Mouse (Mus musculus): ENCODE data around the gene Ctnnbip1.

DNA sequence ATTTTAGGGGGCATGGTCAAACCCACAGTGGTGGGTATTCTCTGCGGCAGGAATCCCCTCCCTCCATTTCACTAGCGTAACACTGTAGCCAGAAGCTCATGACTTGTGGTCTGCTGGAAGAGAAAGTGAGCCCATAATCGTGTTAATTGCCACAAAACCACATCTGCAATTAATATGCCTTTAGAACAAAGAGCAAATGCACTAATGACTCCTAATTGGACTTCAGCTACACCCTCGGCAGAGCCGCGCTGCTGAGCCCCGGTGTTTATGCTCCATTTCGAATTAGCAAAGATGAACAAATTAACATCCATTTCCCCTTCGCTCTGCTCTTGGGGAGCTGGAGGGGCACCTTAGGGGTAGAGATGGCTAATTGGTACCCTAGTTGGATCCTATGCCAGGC lies 58.0 kb downstream of the Ctnnbip1 start:
- no peak for TF ChIP-seq CTCF (IDR thresholded peaks at IDR 0.05; ENCODE audit: low read depth, low read length)
- no peak for TF ChIP-seq POLR2A (IDR thresholded peaks at IDR 0.05; ENCODE audit: extremely low read depth, insufficient read depth, low read length)

All from liver, adult 2 months (tissue).